Mouse (Mus musculus) CH12.LX (cell line): Measurements from ENCODE around the gene Apoa2. TPM values are rescaled to one million over a fixed set of nuclear protein-coding genes. Genes with fewer than 3 reads are reported as not detected.

ENCODE experiments used
- DNase-seq: peaks from one replicate; pipeline ENCODE4 v3.0.0-alpha.2; 2013; ENCODE audit errors: extremely low read depth
- H3K27ac ChIP-seq: 2 replicates; pipeline ENCODE4 v1.5.1; 2012; ENCODE audit warnings: low read depth, mild to moderate bottlenecking, control low read depth, moderate library complexity; ENCODE audit not compliant: insufficient read depth
- H3K27me3 ChIP-seq: replicated peaks from 2 replicates; pipeline ENCODE3; 2012; ENCODE audit warnings: inconsistent platforms
- H3K36me3 ChIP-seq, 2 experiments: replicated peaks in 1 of 2; 2 replicates each; pipeline versions ENCODE3 to v1.6.1; 2012; ENCODE audit warnings: inconsistent platforms in 1 of 2, low read length in 1 of 2, mild to moderate bottlenecking in 1 of 2, mixed read lengths in 1 of 2, moderate library complexity in 1 of 2; ENCODE audit not compliant: control insufficient read depth in 1 of 2, insufficient read depth in 1 of 2
- H3K4me1 ChIP-seq, 2 experiments: 2 replicates each; pipeline ENCODE4 v1.6.1; 2012; ENCODE audit warnings: inconsistent platforms in 1 of 2, moderate library complexity in 1 of 2; ENCODE audit not compliant: insufficient read depth in 2 of 2, control insufficient read depth in 1 of 2
- H3K4me2 ChIP-seq: 2 replicates; pipeline ENCODE4 v1.6.1; 2012; ENCODE audit warnings: low read depth, mild to moderate bottlenecking, control low read depth; ENCODE audit not compliant: poor library complexity, insufficient read depth, severe bottlenecking
- H3K4me3 ChIP-seq, 3 experiments: fragments of 150-350 bp in 1 of 3; sonication (generic) in 1 of 3; replicated peaks in 1 of 3; 2 replicates each; pipeline versions ENCODE3 to v1.5.1; 2011 to 2012; ENCODE audit warnings: low read depth in 2 of 3, low read length in 2 of 3, mild to moderate bottlenecking in 2 of 3, moderate library complexity in 2 of 3, control low read depth in 1 of 3, improper control_type of control experiment in 1 of 3, inconsistent platforms in 1 of 3, mixed read lengths in 1 of 3; ENCODE audit not compliant: poor library complexity in 1 of 3
- H3K79me2 ChIP-seq: replicated peaks from 2 replicates; pipeline ENCODE4 v1.6.1; 2012; ENCODE audit warnings: mild to moderate bottlenecking, moderate library complexity; ENCODE audit not compliant: control insufficient read depth, poor library complexity, insufficient read depth, severe bottlenecking; ENCODE audit errors: extremely low read depth
- H3K9ac ChIP-seq: 2 replicates; pipeline ENCODE4 v1.6.1; 2012; ENCODE audit warnings: low read depth, mild to moderate bottlenecking, control low read depth, moderate library complexity; ENCODE audit not compliant: insufficient read depth
- H3K9me3 ChIP-seq: replicated peaks from 2 replicates; pipeline ENCODE3; 2012; ENCODE audit warnings: low read length, inconsistent platforms, mixed read lengths
- BHLHE40 ChIP-seq: IDR thresholded peaks from 2 replicates; pipeline ENCODE4 v1.6.1; 2011; ENCODE audit warnings: mild to moderate bottlenecking, low read depth, low read length, improper control_type of control experiment
- CTCF ChIP-seq, 2 experiments: IDR thresholded peaks in 1 of 2; conservative IDR thresholded peaks in 1 of 2; 2 replicates each; pipeline ENCODE4 v1.5.1; 2011 to 2012; ENCODE audit warnings: low read depth in 2 of 2, low read length in 2 of 2, improper control_type of control experiment in 1 of 2, inconsistent platforms in 1 of 2, mild to moderate bottlenecking in 1 of 2, moderate library complexity in 1 of 2
- E2F4 ChIP-seq: IDR thresholded peaks from 2 replicates; pipeline ENCODE4 v1.6.1; 2011; ENCODE audit warnings: low read depth, low read length, improper control_type of control experiment; ENCODE audit not compliant: insufficient replicate concordance
- ETS1 ChIP-seq: conservative IDR thresholded peaks from 2 replicates; pipeline ENCODE4 v1.6.1; 2012; ENCODE audit warnings: low read depth, mild to moderate bottlenecking, inconsistent platforms, low read length, improper control_type of control experiment, moderate library complexity
- JUN ChIP-seq: IDR thresholded peaks from 2 replicates; pipeline ENCODE4 v1.6.1; 2011; ENCODE audit warnings: low read depth, mild to moderate bottlenecking, low read length, improper control_type of control experiment, moderate library complexity; ENCODE audit not compliant: insufficient read depth
- KAT2A ChIP-seq: IDR thresholded peaks from 2 replicates; pipeline ENCODE4 v1.6.1; 2012; ENCODE audit warnings: low read length, improper control_type of control experiment, inconsistent platforms; ENCODE audit not compliant: insufficient replicate concordance
- MAFK ChIP-seq: IDR thresholded peaks from 2 replicates; pipeline ENCODE4 v1.6.1; 2011; ENCODE audit warnings: low read length, improper control_type of control experiment; ENCODE audit not compliant: insufficient replicate concordance
- MAX ChIP-seq: IDR thresholded peaks from 2 replicates; pipeline ENCODE4 v1.6.1; 2011; ENCODE audit warnings: low read length, improper control_type of control experiment
- MXI1 ChIP-seq: IDR thresholded peaks from 2 replicates; pipeline ENCODE4 v1.6.1; 2011; ENCODE audit warnings: mild to moderate bottlenecking, low read depth, low read length, improper control_type of control experiment
- MYC ChIP-seq: IDR thresholded peaks from 2 replicates; pipeline ENCODE4 v1.6.1; 2011; ENCODE audit warnings: low read depth, mild to moderate bottlenecking, improper control_type of control experiment, low read length
- NRF1 ChIP-seq: IDR thresholded peaks from 2 replicates; pipeline ENCODE4 v1.6.1; 2014; ENCODE audit warnings: low read depth, mild to moderate bottlenecking, inconsistent platforms, low read length, improper control_type of control experiment, moderate library complexity
- PAX5 ChIP-seq: IDR thresholded peaks from 2 replicates; pipeline ENCODE4 v1.6.1; 2012; ENCODE audit warnings: low read length, inconsistent platforms, mixed read lengths
- POLR2AphosphoS2 ChIP-seq: IDR thresholded peaks from 2 replicates; pipeline ENCODE4 v1.6.1; 2011; ENCODE audit warnings: low read depth, low read length, improper control_type of control experiment
- RAD21 ChIP-seq: IDR thresholded peaks from 2 replicates; pipeline ENCODE4 v1.6.1; 2011; ENCODE audit warnings: low read depth, mild to moderate bottlenecking, low read length, improper control_type of control experiment, moderate library complexity
- SIN3A ChIP-seq: IDR thresholded peaks from 2 replicates; pipeline ENCODE4 v1.6.1; 2012; ENCODE audit warnings: low read length, improper control_type of control experiment, inconsistent platforms
- TBP ChIP-seq: conservative IDR thresholded peaks from 2 replicates; pipeline ENCODE4 v1.6.1; 2011; ENCODE audit warnings: low read depth, low read length, improper control_type of control experiment
- TCF12 ChIP-seq: IDR thresholded peaks from 2 replicates; pipeline ENCODE4 v1.6.1; 2014; ENCODE audit warnings: low read depth, mild to moderate bottlenecking, inconsistent platforms, low read length, improper control_type of control experiment
- UBTF ChIP-seq: IDR thresholded peaks from 2 replicates; pipeline ENCODE4 v1.6.1; 2012; ENCODE audit warnings: low read depth, mild to moderate bottlenecking, inconsistent platforms, low read length, improper control_type of control experiment, moderate library complexity
- dilution Hi-C: fragments of 300-500 bp; cut with MboI; formaldehyde crosslinking; loops from 2 replicates; pipeline ENCODE4 v1.14.3; 2020; ENCODE audit warnings: low sequenced_read_pairs; ENCODE audit not compliant: extremely low pct_unique_long_range_greater_than_20kb, extremely low pct_ligation_motif_present
- in situ Hi-C: fragments of 300-500 bp; cut with MboI; formaldehyde crosslinking; loops from 3 replicates; pipeline ENCODE4 v1.14.3; 2019; ENCODE audit warnings: low sequenced_read_pairs, low pct_ligation_motif_present, low pct_unique_long_range_greater_than_20kb, mixed read lengths
- polyA plus RNA-seq: library from polyadenylated mRNA; unstranded; fragments of >175 nt; gene quantifications from 2 replicates; pipeline ENCODE4 v1.2.1, GENCODE M21; 2012; ENCODE audit warnings: low read depth; ENCODE audit not compliant: insufficient read length
- total RNA-seq, 2 experiments: library from RNA; depleted of rRNA; stranded (reverse); fragments of 300-350 nt in 1 of 2; fragments of >200 nt in 1 of 2; gene quantifications; 2 replicates each; pipeline ENCODE4 v1.2.3; 2012 to 2014

Apoa2 gene
- total and polyA plus RNA-seq, 3 experiments = 3.0 to 5.3 (median 3.1) TPM

GRCm38 (mm10) chr1:171263185-171263611 lies 38.3 kb downstream of the Apoa2 start:
- no peak overlapping the region for H3K4me2 ChIP-seq
- DNase-seq = no peak
- no peaks in the 10 kb centered on the region for H3K36me3 ChIP-seq
- no peaks in the 10 kb centered on the region for H3K9me3 ChIP-seq
- H3K79me2 ChIP-seq = no peaks in the 10 kb centered on the region
- H3K9ac ChIP-seq = no peak overlapping the region
- no peak overlapping the region for H3K4me3 ChIP-seq
- 0 out of 4 replicates have a peak, but pooled peaks cover 0 to 5% of the 10 kb centered on the region in 2 experiments for H3K4me1 ChIP-seq
- H3K27me3 ChIP-seq = peaks cover 40% of the 10 kb centered on the region
- no peak overlapping the region for H3K27ac ChIP-seq
- in situ Hi-C loops (no loop called here), dilution Hi-C loops (no loop called here)
- TF ChIP-seq MAX = no peak

- Histone ChIP-seq H3K27ac (no peak overlapping the region), H3K9ac (no peak overlapping the region), H3K4me2 (no peak overlapping the region), H3K27me3 (peaks cover 36% of the 10 kb centered on the region), H3K79me2 (no peaks in the 10 kb centered on the region), H3K4me1 (0 out of 4 replicates have a peak, but pooled peaks cover 0 to 5% of the 10 kb centered on the region in 2 experiments), H3K36me3 (no peaks in the 10 kb centered on the region), H3K4me3 (no peak overlapping the region), H3K9me3 (no peaks in the 10 kb centered on the region)
- dilution Hi-C loops = no loop called here
- in situ Hi-C loops = no loop called here
- TF ChIP-seq MXI1 = no peak
- peak in 1 of 2 experiments; percentile 46; a peak in 2 of 4 replicates for TF ChIP-seq CTCF (conservative IDR thresholded peaks at IDR 0.05 in 1 of 2, IDR thresholded peaks at IDR 0.05 in 1 of 2; ENCODE audit: low read depth in 2 of 2, low read length in 2 of 2)
- no peak for DNase-seq
Observed at GRCm38 (mm10) chr1:171263666-171264461, 39.0 kb downstream of the Apoa2 start.

DNA sequence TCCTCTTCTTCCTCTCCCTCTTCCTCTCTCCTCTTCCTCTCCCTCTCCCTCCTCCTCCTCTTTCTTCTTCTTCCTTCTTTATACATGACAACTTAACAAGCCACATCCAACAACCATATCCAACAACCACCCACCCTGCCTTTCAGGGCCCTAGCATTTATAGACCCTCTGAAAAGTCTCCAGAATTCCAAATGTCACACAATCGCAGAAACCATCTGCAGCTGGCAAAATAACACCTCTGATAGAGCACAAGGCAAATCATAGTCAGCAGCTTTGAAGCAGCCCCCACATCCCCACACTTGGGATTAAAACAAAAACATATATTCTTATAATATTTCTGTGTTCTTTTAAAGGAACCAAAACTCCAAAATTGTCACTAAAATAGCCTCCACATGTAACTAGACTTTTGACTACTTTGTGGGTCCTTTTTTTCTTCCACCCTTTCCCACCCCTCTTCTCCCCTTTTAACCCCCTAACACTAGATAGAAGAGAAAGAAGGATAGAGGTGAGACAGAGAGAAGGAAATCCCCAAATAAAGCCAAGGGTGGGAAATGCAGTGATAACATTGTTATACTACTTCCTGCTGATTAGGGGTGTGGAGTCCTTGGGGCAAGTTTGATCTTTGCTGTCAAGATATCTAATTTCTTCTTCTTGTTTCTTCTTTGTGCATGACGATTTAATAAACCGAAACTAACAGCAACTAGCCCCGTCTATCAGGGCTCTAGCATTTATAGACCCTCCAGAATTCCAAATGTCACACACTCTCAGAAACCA lies 41.3 kb downstream of the Apoa2 start:
- Histone ChIP-seq H3K4me3 (no peak overlapping the region), H3K9ac (no peak overlapping the region), H3K27me3 (peaks cover 15% of the 10 kb centered on the region), H3K79me2 (no peaks in the 10 kb centered on the region), H3K9me3 (no peaks in the 10 kb centered on the region), H3K27ac (no peak overlapping the region), H3K4me1 (peaks cover 0 to 11% of the 10 kb centered on the region in 2 experiments; a peak in 2 of 4 replicates), H3K4me2 (peak overlapping the region; percentile 35), H3K36me3 (no peaks in the 10 kb centered on the region)
- dilution Hi-C loops = no loop called here
- TF ChIP-seq POLR2AphosphoS2 = no peak
- no peak for TF ChIP-seq MAFK
- no peak for TF ChIP-seq TBP
- TF ChIP-seq CTCF (conservative IDR thresholded peaks at IDR 0.05 in 1 of 2, IDR thresholded peaks at IDR 0.05 in 1 of 2; ENCODE audit: low read depth in 2 of 2, low read length in 2 of 2) = no peak
- TF ChIP-seq UBTF = no peak
- no peak for TF ChIP-seq E2F4
- no peak for TF ChIP-seq TCF12
- no peak for TF ChIP-seq KAT2A
- TF ChIP-seq MYC = no peak
- TF ChIP-seq RAD21 = no peak
- no peak for TF ChIP-seq SIN3A
- TF ChIP-seq PAX5 = no peak
- no peak for TF ChIP-seq ETS1
- TF ChIP-seq JUN = no peak
- no peak for TF ChIP-seq NRF1
- no peak for TF ChIP-seq BHLHE40
- DNase-seq = no peak
- in situ Hi-C loops = no loop called here
